Mouse (Mus musculus): Measurements from ENCODE around the gene Prkaca. TPM values are rescaled to one million over a fixed set of nuclear protein-coding genes. Genes with fewer than 3 reads are reported as not detected.

Prkaca gene
- polyA plus RNA-seq, 1 experiment = 161 TPM

DNA sequence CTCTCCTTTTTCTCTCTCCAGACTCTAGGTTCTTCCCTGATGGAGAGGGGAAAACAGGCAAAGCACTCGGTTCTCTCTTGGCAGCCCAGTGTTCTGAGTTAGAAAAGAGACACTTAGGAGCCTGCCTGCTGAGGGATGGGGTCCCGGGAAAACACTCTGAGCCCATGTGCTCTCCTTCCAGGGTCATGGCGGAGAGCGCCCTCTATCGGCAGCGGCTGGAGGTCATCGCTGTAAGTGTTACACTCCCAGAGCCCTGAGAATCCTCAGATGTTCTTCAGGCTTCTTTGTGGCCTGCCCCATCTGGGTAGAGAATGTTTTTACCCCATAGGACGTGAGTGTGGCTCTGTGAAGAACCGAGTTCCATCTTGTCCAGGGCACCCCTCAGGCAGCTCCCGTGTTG is 51.4 kb downstream of the Prkaca start:
- no peak for DNase-seq (ENCODE audit: extremely low spot score in 1 of 2, low spot score in 1 of 2)

DNA sequence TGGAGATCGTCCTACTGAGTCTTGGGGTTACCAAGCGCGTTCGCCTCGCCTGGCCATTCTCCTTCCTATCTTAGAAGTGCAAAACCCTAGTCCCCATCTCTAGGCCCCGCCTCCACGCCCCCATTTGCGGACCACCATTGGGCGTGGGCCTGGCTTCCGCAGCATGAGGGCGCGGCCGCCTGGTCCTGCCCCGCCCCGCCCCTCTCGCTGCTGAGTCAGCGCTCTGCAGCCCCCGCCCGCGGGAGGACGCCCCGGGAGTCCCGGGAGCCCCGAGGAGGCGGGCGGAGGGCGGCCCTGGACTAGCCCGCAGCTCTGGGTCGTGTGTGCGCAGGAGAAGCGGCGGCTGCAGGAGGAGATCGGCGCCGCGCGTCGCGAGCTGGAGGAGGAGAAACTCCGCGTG is 53.1 kb downstream of the Prkaca start:
- no peak for DNase-seq (ENCODE audit: extremely low spot score in 1 of 2, low spot score in 1 of 2)

DNA sequence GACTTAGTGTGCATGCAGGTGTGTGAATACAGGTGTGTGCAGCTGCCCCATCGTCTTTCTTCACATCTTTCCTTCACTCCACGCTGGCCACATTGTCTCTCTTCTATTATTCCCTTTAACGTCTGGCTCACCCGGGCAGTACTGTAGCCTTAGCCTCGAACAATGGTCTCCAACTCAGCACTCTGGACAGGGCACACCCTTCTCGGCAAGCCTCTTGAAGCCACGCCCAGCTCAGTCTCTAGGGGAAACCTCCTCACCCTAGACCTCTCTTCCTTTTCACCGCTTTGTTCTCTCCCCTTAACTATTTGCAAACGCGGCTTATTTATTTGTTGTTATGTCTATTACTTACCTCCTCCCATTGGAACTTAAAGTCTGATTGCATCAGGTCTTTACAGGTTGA is 54.7 kb downstream of the Prkaca start:
- DNase-seq (ENCODE audit: extremely low spot score in 1 of 2, low spot score in 1 of 2) = no peak

DNA sequence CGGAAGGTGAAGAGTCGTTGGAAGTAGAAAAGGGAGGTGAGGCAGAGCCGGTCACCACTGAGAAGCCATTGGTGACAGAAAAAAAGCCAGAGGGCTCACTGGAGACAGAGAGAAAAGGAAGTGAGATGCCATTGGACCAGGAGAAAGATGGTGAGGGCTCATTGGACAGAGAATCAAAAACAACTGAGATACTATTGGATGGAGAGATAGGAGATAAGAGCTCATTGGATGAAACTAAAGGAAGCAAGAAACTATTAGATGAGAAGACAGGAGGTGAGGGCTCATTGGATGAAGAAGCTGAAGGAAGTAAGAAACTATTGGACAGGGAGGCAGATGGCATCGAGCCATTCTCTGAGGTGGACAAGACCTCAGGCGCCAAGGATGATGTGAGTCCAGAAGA is 56.5 kb downstream of the Prkaca start:
- no peak for DNase-seq (ENCODE audit: extremely low spot score in 1 of 2, low spot score in 1 of 2)

DNA sequence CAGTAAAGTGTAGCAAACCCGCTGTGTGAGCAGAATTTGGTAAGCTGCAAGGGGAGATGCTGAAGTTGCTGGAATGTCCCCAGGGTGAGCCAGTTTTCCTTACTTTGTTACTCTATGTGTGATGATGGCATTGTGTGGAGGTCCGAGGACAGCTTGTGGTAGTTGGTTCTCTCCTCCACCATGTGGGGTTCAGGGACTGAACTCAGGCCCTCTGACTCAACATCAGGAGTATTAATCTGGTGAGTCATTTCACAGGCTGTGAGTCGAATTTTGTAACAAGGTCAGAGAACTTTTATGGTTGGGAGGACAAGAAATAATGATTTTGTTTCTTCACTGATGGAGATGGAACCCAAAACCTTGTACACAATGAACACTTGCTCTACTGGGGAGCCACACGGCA is 60.0 kb downstream of the Prkaca start:
- DNase-seq (ENCODE audit: extremely low spot score in 1 of 2, low spot score in 1 of 2) = no peak

DNA sequence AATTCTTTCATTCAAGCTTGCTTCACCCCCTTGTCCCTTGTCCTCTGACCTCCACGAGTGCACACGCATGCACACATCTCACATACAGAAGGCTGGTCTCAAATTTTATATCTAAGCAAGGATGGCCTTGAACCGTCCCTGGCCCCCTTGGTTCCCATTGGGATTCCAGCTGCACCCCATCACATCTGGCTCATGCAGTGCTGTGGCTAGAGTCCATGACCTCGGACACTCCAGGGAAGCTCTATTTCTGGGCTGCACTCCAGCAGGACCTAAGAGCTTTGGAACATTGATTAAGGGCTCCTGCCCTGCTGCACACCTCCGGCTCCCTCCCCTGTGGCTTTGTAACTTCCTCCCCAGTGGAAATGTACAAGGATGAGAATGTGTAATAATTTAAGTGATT is 65.2 kb downstream of the Prkaca start:
- no peak for DNase-seq (ENCODE audit: extremely low spot score in 1 of 2, low spot score in 1 of 2)

DNA sequence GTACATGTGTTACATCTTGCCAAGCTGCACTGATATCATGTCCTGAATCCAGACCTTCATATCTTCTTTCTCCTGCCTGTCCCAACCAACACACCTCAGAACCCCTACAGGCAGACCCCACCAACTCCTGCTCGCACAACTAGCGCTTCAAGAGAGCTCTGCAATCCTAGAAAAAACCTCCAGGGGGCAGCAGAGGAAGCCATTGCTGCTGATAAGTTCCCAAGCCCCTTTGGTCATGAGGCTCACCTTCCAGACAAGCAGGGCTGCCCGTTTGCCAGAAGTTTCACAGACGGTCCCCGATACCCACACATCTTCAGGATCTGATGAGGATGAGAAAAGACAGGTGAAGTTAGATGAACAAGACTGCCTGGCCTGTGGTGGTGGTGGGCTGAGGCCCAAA is 66.3 kb downstream of the Prkaca start:
- DNase-seq (ENCODE audit: extremely low spot score in 1 of 2, low spot score in 1 of 2) = peak in 1 of 2 experiments; percentile 87

DNA sequence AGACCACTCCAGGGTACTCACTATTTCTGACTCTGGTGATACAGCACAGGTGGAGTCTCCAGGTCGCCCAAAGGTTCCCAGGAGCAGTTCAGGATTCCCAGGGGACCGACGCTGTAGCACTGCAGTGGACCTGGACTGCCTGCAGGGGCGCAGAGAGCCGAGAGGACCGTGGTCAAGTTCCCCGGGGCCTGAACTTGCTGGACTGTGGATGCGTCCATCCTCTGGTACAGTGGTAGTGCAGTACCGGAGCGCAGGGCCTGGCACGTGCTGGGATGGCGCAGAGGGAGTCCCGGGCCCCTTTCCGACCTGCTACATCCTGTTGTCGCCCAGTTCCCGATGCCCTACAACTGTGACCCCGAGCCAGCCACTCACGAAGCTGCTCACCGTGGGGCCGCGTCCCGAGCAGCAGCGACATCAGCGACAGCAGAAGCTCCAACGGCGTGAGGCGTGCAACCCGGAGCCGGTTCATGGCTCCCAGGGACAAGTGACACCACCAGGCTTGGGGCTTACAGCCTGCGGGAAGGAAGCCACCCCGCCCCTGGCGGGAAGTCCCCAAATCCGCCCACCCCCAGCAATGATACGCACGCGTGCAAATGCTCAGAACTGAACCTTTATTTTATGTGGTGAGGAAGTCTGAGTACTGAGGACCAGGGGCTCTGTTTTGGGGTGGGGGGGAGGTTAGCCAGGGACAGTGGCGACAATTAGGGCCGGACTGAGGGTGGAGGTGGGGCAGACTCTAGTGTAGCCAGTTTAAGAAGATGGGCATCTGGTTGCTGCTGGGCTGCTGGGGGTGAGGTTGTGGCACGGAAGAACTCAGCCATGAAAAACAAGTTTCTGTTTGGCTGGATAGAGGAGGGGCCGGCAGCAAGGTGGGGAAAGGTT is 69.5 kb downstream of the Prkaca start, which contains the start of gene Il27ra:
TSS of gene Il27ra (minus strand) at position 524 of the 882 bp plus-strand sequence.
- DNase-seq (ENCODE audit: extremely low spot score in 1 of 2, low spot score in 1 of 2) = no peak

DNA sequence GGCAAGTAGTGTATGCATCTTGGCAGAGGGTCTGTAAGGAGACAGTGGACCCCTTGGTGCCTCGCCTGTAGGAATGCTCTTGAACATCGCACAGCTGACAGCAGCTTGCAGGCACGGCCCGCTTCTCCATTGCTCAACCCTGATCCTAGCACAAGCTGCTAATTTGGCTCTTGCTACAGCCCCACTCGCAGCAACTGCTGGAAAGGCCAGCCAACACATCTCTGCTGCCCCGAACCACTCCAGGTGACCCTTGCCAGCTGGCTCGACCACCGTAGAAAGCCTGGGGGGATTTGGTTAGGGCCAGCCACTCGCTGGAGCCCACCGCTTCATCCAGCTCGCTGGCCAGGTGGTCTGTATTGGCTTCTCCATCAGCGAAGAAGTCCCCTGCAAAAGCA is 70.2 kb downstream of the Prkaca start:
- no peak for DNase-seq (ENCODE audit: extremely low spot score in 1 of 2, low spot score in 1 of 2)

DNA sequence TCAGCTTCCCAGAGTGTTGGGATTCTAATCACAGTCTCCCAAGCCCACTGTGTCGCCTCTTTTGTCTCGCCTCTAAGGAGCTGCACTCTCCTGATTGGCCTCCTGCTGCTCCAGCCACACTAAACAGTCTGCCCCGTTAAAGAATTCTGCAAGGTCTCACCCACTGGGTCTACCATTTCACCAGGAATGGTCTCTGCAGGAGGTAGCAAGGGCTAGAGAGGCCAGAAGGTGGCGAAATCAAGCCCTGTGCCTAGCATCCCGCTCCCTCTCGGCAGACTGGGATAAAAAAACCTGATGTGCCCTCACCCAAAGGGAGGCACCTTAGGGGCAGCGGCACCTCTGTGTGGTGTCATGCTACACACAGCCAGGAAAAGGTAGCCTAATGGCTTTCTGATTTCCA is 71.3 kb downstream of the Prkaca start:
- DNase-seq (ENCODE audit: extremely low spot score in 1 of 2, low spot score in 1 of 2) = no peak

DNA sequence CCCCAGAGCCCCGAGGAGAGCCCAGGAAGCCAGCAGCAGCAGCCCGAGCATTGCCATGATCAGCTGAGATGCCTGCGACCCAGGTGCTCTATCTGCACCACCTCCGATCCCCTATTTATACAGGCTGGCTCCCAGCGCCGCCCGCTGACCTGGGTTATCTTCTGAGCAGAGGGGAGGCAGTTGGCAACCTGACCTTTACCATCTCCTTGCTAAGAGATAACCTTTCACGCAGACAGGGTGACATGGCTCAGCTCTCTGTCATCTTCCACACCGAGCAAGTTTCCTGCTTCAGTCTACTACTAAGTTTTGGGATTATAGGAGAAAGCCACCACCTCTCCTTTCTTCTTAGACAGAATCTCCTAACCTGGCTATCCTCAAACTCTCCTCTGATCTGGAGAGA is 72.1 kb downstream of the Prkaca start, which contains the start of gene Rln3:
TSS of gene Rln3 (minus strand) at position 101 of the 400 bp plus-strand sequence.
- no peak for DNase-seq (ENCODE audit: extremely low spot score in 1 of 2, low spot score in 1 of 2)

Other genes with a start within 250 kb of the Prkaca start
- 21.8 and 23.0 TPM in 2 replicates for gene Adgre5, start 231.7 kb upstream of the Prkaca start, polyA plus RNA-seq (2012; rRNA removed)
- gene Adgrl1, start 72.9 kb upstream of the Prkaca start, polyA plus RNA-seq (2012; rRNA removed) = 199 and 247 TPM in 2 replicates
- 0.63 and 0.68 TPM in 2 replicates for gene Gm10644, start 17.8 kb upstream of the Prkaca start, polyA plus RNA-seq (2012; rRNA removed)
- gene Asf1b, start 17.5 kb upstream of the Prkaca start, polyA plus RNA-seq (2012; rRNA removed) = 1.2 and 1.6 TPM in 2 replicates
- 47.4 and 48.4 TPM in 2 replicates for gene Samd1, start 24.7 kb downstream of the Prkaca start, polyA plus RNA-seq (2012; rRNA removed)
- gene 1700067K01Rik, start 28.5 kb downstream of the Prkaca start, polyA plus RNA-seq (2012; rRNA removed) = not detected in 2 replicates
- 1.4 and 2.4 TPM in 2 replicates for gene 2210011C24Rik, start 39.2 kb downstream of the Prkaca start, polyA plus RNA-seq (2012; rRNA removed)
- 1.9 and 2.2 TPM in 2 replicates for gene Palm3, start 48.5 kb downstream of the Prkaca start, polyA plus RNA-seq (2012; rRNA removed)
- gene Il27ra, start 69.6 kb downstream of the Prkaca start, polyA plus RNA-seq (2012; rRNA removed) = 0.40 and 0.42 TPM in 2 replicates
- gene Rln3, start 72.0 kb downstream of the Prkaca start, polyA plus RNA-seq (2012; rRNA removed) = not detected in 2 replicates
- gene Gm10643, start 92.1 kb downstream of the Prkaca start, polyA plus RNA-seq (2012; rRNA removed) = 3.7 and 5.3 TPM in 2 replicates
- 36.6 and 37.9 TPM in 2 replicates for gene Rfx1, start 93.8 kb downstream of the Prkaca start, polyA plus RNA-seq (2012; rRNA removed)
- gene Dcaf15, start 131.8 kb downstream of the Prkaca start, polyA plus RNA-seq (2012; rRNA removed) = 32.9 and 40.8 TPM in 2 replicates
- 0.04 and 0.08 TPM in 2 replicates for gene Podnl1, start 153.0 kb downstream of the Prkaca start, polyA plus RNA-seq (2012; rRNA removed)
- gene Cc2d1a, start 174.9 kb downstream of the Prkaca start, polyA plus RNA-seq (2012; rRNA removed) = 38.4 and 40.2 TPM in 2 replicates
- gene 4930432K21Rik, start 175.0 kb downstream of the Prkaca start, polyA plus RNA-seq (2012; rRNA removed) = 2.6 and 2.9 TPM in 2 replicates
- 2.1 and 2.6 TPM in 2 replicates for gene Nanos3, start 212.2 kb downstream of the Prkaca start, polyA plus RNA-seq (2012; rRNA removed)

Data from frontal cortex, adult 2 months (tissue).